Mouse (Mus musculus) liver, embryonic 14.5 days (tissue): ENCODE results near the gene Ergic2. TPM values are rescaled to one million over a fixed set of nuclear protein-coding genes. Genes with fewer than 3 reads are reported as not detected.

ENCODE experiments used
- ATAC-seq: fragments of 200-750 bp; cut with Nextera tagmentation; 2 replicates; pipeline ENCODE4 v1.8.0; 2017; ENCODE audit warnings: moderate number of reproducible peaks, mild to moderate bottlenecking, moderate library complexity; ENCODE audit not compliant: insufficient read depth
- DNase-seq, 3 experiments: peaks; one replicate each; pipeline ENCODE4 v3.0.0-alpha.2; 2012 to 2013; ENCODE audit warnings: low read depth in 3 of 3, low spot score in 3 of 3
- H3K27ac ChIP-seq: fragments of 300-500 bp; sonication (generic); 2 replicates; pipeline ENCODE4 v1.5.1; 2014; ENCODE audit warnings: moderate library complexity, mild to moderate bottlenecking, control low read depth, inconsistent platforms
- H3K27me3 ChIP-seq: fragments of 300-500 bp; sonication (generic); 2 replicates; pipeline ENCODE4 v1.6.1; 2014; ENCODE audit warnings: mild to moderate bottlenecking, low read length, moderate library complexity; ENCODE audit not compliant: control insufficient read depth, insufficient read depth
- H3K36me3 ChIP-seq: fragments of 300-500 bp; sonication (generic); replicated peaks from 2 replicates; pipeline ENCODE4 v1.6.1; 2014; ENCODE audit warnings: low read depth; ENCODE audit not compliant: control insufficient read depth, insufficient read depth
- H3K4me1 ChIP-seq, 2 experiments: fragments of 200-500 bp in 1 of 2; fragments of 300-500 bp in 1 of 2; sonication (generic) in 1 of 2; replicated peaks; 2 replicates each; pipeline ENCODE4 v1.6.1; 2012 to 2014; ENCODE audit warnings: antibody characterized with exemption in 1 of 2, inconsistent platforms in 1 of 2, low read length in 1 of 2; ENCODE audit not compliant: control insufficient read depth in 2 of 2, insufficient read depth in 2 of 2
- H3K4me2 ChIP-seq: fragments of 300-500 bp; sonication (generic); 2 replicates; pipeline ENCODE4 v1.6.1; 2014; ENCODE audit warnings: low read depth, mild to moderate bottlenecking, control low read depth, moderate library complexity
- H3K4me3 ChIP-seq, 2 experiments: fragments of 200-500 bp in 1 of 2; fragments of 300-500 bp in 1 of 2; sonication (generic) in 1 of 2; 2 replicates each; pipeline ENCODE4 v1.5.1; 2012 to 2014; ENCODE audit warnings: low read depth in 2 of 2, low read length in 2 of 2, mild to moderate bottlenecking in 2 of 2, control low read depth in 1 of 2, inconsistent platforms in 1 of 2, moderate library complexity in 1 of 2; ENCODE audit not compliant: insufficient read depth in 1 of 2
- H3K9ac ChIP-seq: fragments of 300-500 bp; sonication (generic); replicated peaks from 2 replicates; pipeline ENCODE4 v1.6.1; 2014; ENCODE audit warnings: mild to moderate bottlenecking, control low read depth, moderate library complexity
- H3K9me3 ChIP-seq: fragments of 300-500 bp; sonication (generic); 2 replicates; pipeline ENCODE4 v1.6.1; 2016; ENCODE audit warnings: low read length, mixed read lengths; ENCODE audit not compliant: control insufficient read depth
- CTCF ChIP-seq: IDR thresholded peaks from 2 replicates; pipeline ENCODE4 v1.5.1; 2016; ENCODE audit warnings: antibody characterized with exemption, low read depth, control low read depth
- EP300 ChIP-seq: IDR thresholded peaks from 2 replicates; pipeline ENCODE4 v1.6.1; 2016; ENCODE audit warnings: antibody characterized with exemption, low read depth
- WGBS: fragments of 180-500 bp; shearing (Covaris S2); extraction: QIAGEN DNeasy Blood & Tissue Kit; methylation state at CpG from one replicate; pipeline ENCODE4 v1.1.7; 2014; ENCODE audit not compliant: insufficient replicate concordance; 5-methylcytosine and 5-hydroxymethylcytosine counted together
- polyA plus RNA-seq, 2 experiments: library from polyadenylated mRNA; depleted of rRNA in 1 of 2; stranded (reverse) in 1 of 2; unstranded in 1 of 2; fragments of >200 nt; fragmentation: Nextera tagmentation in 1 of 2; extraction: Ambion mirVana in 1 of 2; gene quantifications; 2 replicates each; pipeline versions ENCODE4 v1.2.1 to v1.2.3; 2012 to 2014

The Ergic2 gene
- polyA plus RNA-seq, 2 experiments: 36.1 to 104 TPM

GRCm38 (mm10) chr6:148142421-148142820, 69.8 kb downstream of the Ergic2 start:
- ATAC-seq (no peak), DNase-seq (no peak)
- Histone ChIP-seq H3K4me2 (no peak overlapping the region), H3K27me3 (no peaks in the 10 kb centered on the region), H3K9me3 (no peaks in the 10 kb centered on the region), H3K4me1 (no peaks in the 10 kb centered on the region), H3K27ac (no peak overlapping the region), H3K36me3 (no peaks in the 10 kb centered on the region), H3K4me3 (no peak overlapping the region), H3K9ac (no peak overlapping the region)
- TF ChIP-seq EP300 (no peak), CTCF (no peak)
- WGBS: 57% methylated on average over 1 of the region's 1 CpGs

GRCm38 (mm10) chr6:148141874-148142273, 70.3 kb downstream of the Ergic2 start:
- Histone ChIP-seq H3K4me3 (no peak overlapping the region), H3K9ac (no peak overlapping the region), H3K36me3 (no peaks in the 10 kb centered on the region), H3K4me2 (no peak overlapping the region), H3K27ac (no peak overlapping the region), H3K27me3 (no peaks in the 10 kb centered on the region), H3K4me1 (no peaks in the 10 kb centered on the region), H3K9me3 (no peaks in the 10 kb centered on the region)
- TF ChIP-seq CTCF (peak; percentile 42), EP300 (no peak)
- 72% methylated on average over 5 of the region's 5 CpGs for WGBS
- DNase-seq: no peak
- no peak for ATAC-seq

GRCm38 (mm10) chr6:148139288-148139995, 72.7 kb downstream of the Ergic2 start:
- no peaks in the 10 kb centered on the region for H3K27me3 ChIP-seq
- no peaks in the 10 kb centered on the region for H3K36me3 ChIP-seq
- WGBS: 60% methylated on average over 6 of the region's 6 CpGs
- H3K27ac ChIP-seq: no peak overlapping the region
- H3K9ac ChIP-seq: no peak overlapping the region
- H3K4me3 ChIP-seq: no peak overlapping the region
- no peak overlapping the region for H3K4me2 ChIP-seq
- ATAC-seq: no peak
- H3K4me1 ChIP-seq: no peaks in the 10 kb centered on the region
- no peaks in the 10 kb centered on the region for H3K9me3 ChIP-seq
- TF ChIP-seq CTCF: no peak
- TF ChIP-seq EP300: no peak
- no peak for DNase-seq

GRCm38 (mm10) chr6:148135769-148136382, 76.3 kb downstream of the Ergic2 start:
- H3K4me2 ChIP-seq: no peak overlapping the region
- no peaks in the 10 kb centered on the region for H3K27me3 ChIP-seq
- H3K4me1 ChIP-seq: no peaks in the 10 kb centered on the region
- no peaks in the 10 kb centered on the region for H3K9me3 ChIP-seq
- H3K36me3 ChIP-seq: no peaks in the 10 kb centered on the region
- no peak overlapping the region for H3K4me3 ChIP-seq
- DNase-seq (peak; percentile 30 to 44 (median 33)), ATAC-seq (peak; percentile 51; the same call in 1 of the 2 replicates)
- H3K27ac ChIP-seq: no peak overlapping the region
- WGBS: 24% methylated on average over 9 of the region's 9 CpGs
- TF ChIP-seq EP300 (no peak), CTCF (peak; percentile 93)
- no peak overlapping the region for H3K9ac ChIP-seq

- no peaks in the 10 kb centered on the region for H3K9me3 ChIP-seq
- no peaks in the 10 kb centered on the region for H3K4me1 ChIP-seq
- no peaks in the 10 kb centered on the region for H3K27me3 ChIP-seq
- ATAC-seq (no peak), DNase-seq (no peak)
- no peak overlapping the region for H3K4me2 ChIP-seq
- no peaks in the 10 kb centered on the region for H3K36me3 ChIP-seq
- no peak overlapping the region for H3K27ac ChIP-seq
- TF ChIP-seq EP300 (no peak), CTCF (no peak)
- no peak overlapping the region for H3K9ac ChIP-seq
- H3K4me3 ChIP-seq: no peak overlapping the region
These were observed 78.6 kb downstream of the Ergic2 start for GRCm38 (mm10) chr6:148133536-148133935.
